Mouse (Mus musculus) kidney, postnatal 0 days (tissue): Measurements from ENCODE around the gene Ckmt1. TPM values are rescaled to one million over a fixed set of nuclear protein-coding genes. Genes with fewer than 3 reads are reported as not detected.

Experiments used
- ATAC-seq: fragments of 200-750 bp; cut with Nextera tagmentation; replicated peaks from 2 replicates; pipeline ENCODE4 v1.8.0; 2017; ENCODE audit warnings: low read depth, moderate number of reproducible peaks, moderate TSS enrichment, moderate library complexity; ENCODE audit not compliant: low FRiP score
- DNase-seq: peaks from one replicate; pipeline ENCODE4 v3.0.0-alpha.2; 2016; ENCODE audit warnings: low spot score
- H3K27ac ChIP-seq: fragments of 300-500 bp; sonication (generic); 2 replicates; pipeline ENCODE4 v1.5.1; 2014; ENCODE audit warnings: mild to moderate bottlenecking
- H3K27me3 ChIP-seq: fragments of 300-500 bp; sonication (generic); 2 replicates; pipeline ENCODE4 v1.6.1; 2014; ENCODE audit warnings: low read length, mixed read lengths; ENCODE audit not compliant: insufficient read depth
- H3K36me3 ChIP-seq: fragments of 300-500 bp; sonication (generic); 2 replicates; pipeline ENCODE4 v1.6.1; 2014; ENCODE audit warnings: low read length, mixed read lengths; ENCODE audit not compliant: insufficient read depth
- H3K4me1 ChIP-seq: fragments of 300-500 bp; sonication (generic); replicated peaks from 2 replicates; pipeline ENCODE4 v1.6.1; 2014; ENCODE audit warnings: antibody characterized with exemption, low read length, mixed read lengths; ENCODE audit not compliant: insufficient read depth
- H3K4me2 ChIP-seq: fragments of 300-500 bp; sonication (generic); 2 replicates; pipeline ENCODE4 v1.6.1; 2014; ENCODE audit warnings: mild to moderate bottlenecking, low read length, moderate library complexity, mixed read lengths
- H3K4me3 ChIP-seq: fragments of 300-500 bp; sonication (generic); replicated peaks from 2 replicates; pipeline ENCODE4 v1.5.1; 2014; ENCODE audit warnings: low read depth, low read length
- H3K9ac ChIP-seq: fragments of 300-500 bp; sonication (generic); 2 replicates; pipeline ENCODE4 v1.6.1; 2014; ENCODE audit warnings: low read depth, low read length
- H3K9me3 ChIP-seq: fragments of 300-500 bp; sonication (generic); replicated peaks from 2 replicates; pipeline ENCODE4 v1.6.1; 2016; ENCODE audit warnings: low read length, inconsistent platforms, mixed read lengths
- CTCF ChIP-seq: IDR thresholded peaks from 2 replicates; pipeline ENCODE4 v1.5.1; 2016; ENCODE audit warnings: antibody characterized with exemption, low read depth, mild to moderate bottlenecking, moderate library complexity
- WGBS: fragments of 180-500 bp; shearing (Covaris S2); extraction: QIAGEN DNeasy Blood & Tissue Kit; methylation state at CpG from one replicate; pipeline ENCODE4 v1.1.7; 2014; 5-methylcytosine and 5-hydroxymethylcytosine counted together
- polyA plus RNA-seq: library from polyadenylated mRNA; unstranded; fragments of >200 nt; fragmentation: Nextera tagmentation; extraction: Ambion mirVana; gene quantifications from 2 replicates; pipeline ENCODE4 v1.2.1, GENCODE M21; 2015

Gene Ckmt1
- polyA plus RNA-seq, 1 experiment from 2014 or later: 63.1 TPM

- no peak for ATAC-seq
- WGBS: 13% methylated on average over 8 of the region's 8 CpGs
- peak; percentile 89 for TF ChIP-seq CTCF
- H3K27me3 ChIP-seq: no peaks in the 10 kb centered on the region
- no peaks in the 10 kb centered on the region for H3K4me1 ChIP-seq
- H3K4me3 ChIP-seq: no peak overlapping the region
- no peaks in the 10 kb centered on the region for H3K36me3 ChIP-seq
- no peak overlapping the region for H3K27ac ChIP-seq
- peak; percentile 89 for DNase-seq
- H3K9me3 ChIP-seq: no peaks in the 10 kb centered on the region
- H3K4me2 ChIP-seq: no peak overlapping the region
- H3K9ac ChIP-seq: no peak overlapping the region
Observed at GRCm38 (mm10) chr2:121396624-121397023, 39.1 kb downstream of the Ckmt1 start.

- Histone ChIP-seq H3K4me3 (no peak overlapping the region), H3K27ac (no peak overlapping the region), H3K27me3 (no peaks in the 10 kb centered on the region), H3K9me3 (no peaks in the 10 kb centered on the region), H3K4me2 (no peak overlapping the region), H3K9ac (no peak overlapping the region), H3K4me1 (no peaks in the 10 kb centered on the region), H3K36me3 (no peaks in the 10 kb centered on the region)
- DNase-seq (no peak), ATAC-seq (no peak)
- no peak for TF ChIP-seq CTCF
Observed at GRCm38 (mm10) chr2:121403296-121403695, 45.8 kb downstream of the Ckmt1 start.

- no peaks in the 10 kb centered on the region for H3K27me3 ChIP-seq
- no peaks in the 10 kb centered on the region for H3K36me3 ChIP-seq
- TF ChIP-seq CTCF: peak; percentile 59
- DNase-seq (peak; percentile 46), ATAC-seq (no peak)
- H3K9me3 ChIP-seq: no peaks in the 10 kb centered on the region
- no peak overlapping the region for H3K4me3 ChIP-seq
- H3K9ac ChIP-seq: no peak overlapping the region
- H3K4me1 ChIP-seq: no peaks in the 10 kb centered on the region
- H3K4me2 ChIP-seq: no peak overlapping the region
- WGBS: 40% methylated on average over 4 of the region's 4 CpGs
- no peak overlapping the region for H3K27ac ChIP-seq
Observed at GRCm38 (mm10) chr2:121408160-121408559, 50.6 kb downstream of the Ckmt1 start.

- Histone ChIP-seq H3K9ac (peak overlapping the region; percentile 99), H3K4me1 (peaks cover 15% of the 10 kb centered on the region; the same call in 1 of the 2 replicates), H3K9me3 (no peaks in the 10 kb centered on the region), H3K4me2 (peak overlapping the region; percentile 67), H3K36me3 (0 out of 2 replicates have a peak, but pooled peaks cover 4% of the 10 kb centered on the region), H3K27ac (peak overlapping the region; percentile 99), H3K27me3 (no peaks in the 10 kb centered on the region), H3K4me3 (peak overlapping the region; percentile 97)
- 18% methylated on average over 4 of the region's 4 CpGs for WGBS
- no peak for TF ChIP-seq CTCF
- ATAC-seq (no peak; the same call in 1 of the 2 replicates), DNase-seq (no peak)
Observed at GRCm38 (mm10) chr2:121412843-121413386, 55.4 kb downstream of the Ckmt1 start.

Other genes starting within 250 kb of the Ckmt1 start
- 0.43 and 0.66 TPM in 2 replicates for gene Tgm7, start 247.9 kb upstream of the Ckmt1 start, polyA plus RNA-seq
- 21.1 and 21.2 TPM in 2 replicates for gene Adal, start 217.3 kb upstream of the Ckmt1 start, polyA plus RNA-seq
- gene Lcmt2, start 217.1 kb upstream of the Ckmt1 start, polyA plus RNA-seq: 26.7 and 28.4 TPM in 2 replicates
- gene Tubgcp4, start 187.1 kb upstream of the Ckmt1 start, polyA plus RNA-seq: 27.6 and 29.2 TPM in 2 replicates
- gene Zscan29, start 186.6 kb upstream of the Ckmt1 start, polyA plus RNA-seq: 10.6 and 10.8 TPM in 2 replicates
- 24.4 and 24.9 TPM in 2 replicates for gene Trp53bp1, start 86.3 kb upstream of the Ckmt1 start, polyA plus RNA-seq
- 0.93 and 1.3 TPM in 2 replicates for gene Map1a, start 68.1 kb upstream of the Ckmt1 start, polyA plus RNA-seq
- gene Ppip5k1, start 2.3 kb upstream of the Ckmt1 start, polyA plus RNA-seq: 13.1 and 14.0 TPM in 2 replicates
- not detected in 2 replicates for gene Strc, start 29.5 kb downstream of the Ckmt1 start, polyA plus RNA-seq
- 506 and 575 TPM in 2 replicates for gene Pdia3, start 56.1 kb downstream of the Ckmt1 start, polyA plus RNA-seq
- gene Catsper2, start 56.1 kb downstream of the Ckmt1 start, polyA plus RNA-seq: 1.7 and 2.4 TPM in 2 replicates
- gene Ell3, start 86.6 kb downstream of the Ckmt1 start, polyA plus RNA-seq: 13.9 and 15.3 TPM in 2 replicates
- 520 and 562 TPM in 2 replicates for gene Serf2, start 91.5 kb downstream of the Ckmt1 start, polyA plus RNA-seq
- gene Hypk, start 95.6 kb downstream of the Ckmt1 start, polyA plus RNA-seq: 102 and 123 TPM in 2 replicates
- gene Serinc4, start 99.1 kb downstream of the Ckmt1 start, polyA plus RNA-seq: 0.20 and 0.28 TPM in 2 replicates
- 43.2 and 45.8 TPM in 2 replicates for gene Mfap1b, start 116.4 kb downstream of the Ckmt1 start, polyA plus RNA-seq
- 16.6 and 18.8 TPM in 2 replicates for gene Mfap1a, start 149.0 kb downstream of the Ckmt1 start, polyA plus RNA-seq
- 5.3 and 5.5 TPM in 2 replicates for gene Wdr76, start 149.0 kb downstream of the Ckmt1 start, polyA plus RNA-seq